Mouse (Mus musculus) embryo, embryonic 11 days (tissue): Measurements from ENCODE around the gene Patl2.

Experiments
- DNase-seq: peaks from one replicate; pipeline ENCODE4 v3.0.0-alpha.2; 2015

The Patl2 gene

DNA sequence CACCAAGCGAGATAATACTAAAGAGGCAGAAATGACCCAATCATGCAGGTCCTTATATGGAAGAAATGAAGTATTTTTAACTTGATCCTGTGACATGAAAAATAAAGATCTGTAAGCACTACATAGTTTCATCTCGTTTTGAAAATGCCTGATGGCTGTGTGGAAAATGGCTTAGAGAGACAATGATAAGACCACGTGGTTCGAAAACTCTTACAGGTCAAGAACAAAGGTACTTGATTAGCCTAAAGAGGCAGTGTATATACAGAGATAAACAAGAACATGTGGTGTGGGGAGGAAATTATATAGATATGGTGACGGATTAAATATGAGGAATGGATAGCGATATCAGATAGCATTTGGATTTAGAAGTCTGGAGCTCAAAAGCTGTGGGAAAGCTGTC is 14.7 kb downstream of the Patl2 start:
- no peak for DNase-seq

DNA sequence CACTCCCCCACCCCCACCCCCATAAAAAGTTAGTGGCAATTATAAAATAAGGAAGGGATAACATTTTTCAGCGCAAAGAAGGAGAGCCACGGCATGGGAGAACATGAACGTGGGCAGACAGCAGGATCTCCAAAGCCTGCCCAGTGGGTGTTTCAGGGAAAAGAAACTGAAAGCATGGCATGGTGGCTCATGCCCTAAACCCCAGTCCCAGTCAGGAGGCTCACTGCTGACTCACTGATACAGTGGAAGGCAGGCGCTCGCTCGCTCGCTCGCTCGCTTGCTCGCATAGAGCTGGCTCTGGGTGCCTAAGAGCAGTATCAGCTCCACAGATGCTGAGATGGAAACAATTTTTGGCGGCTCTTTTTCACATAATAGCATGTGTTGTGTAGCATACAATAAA is 21.7 kb downstream of the Patl2 start:
- DNase-seq = no peak

DNA sequence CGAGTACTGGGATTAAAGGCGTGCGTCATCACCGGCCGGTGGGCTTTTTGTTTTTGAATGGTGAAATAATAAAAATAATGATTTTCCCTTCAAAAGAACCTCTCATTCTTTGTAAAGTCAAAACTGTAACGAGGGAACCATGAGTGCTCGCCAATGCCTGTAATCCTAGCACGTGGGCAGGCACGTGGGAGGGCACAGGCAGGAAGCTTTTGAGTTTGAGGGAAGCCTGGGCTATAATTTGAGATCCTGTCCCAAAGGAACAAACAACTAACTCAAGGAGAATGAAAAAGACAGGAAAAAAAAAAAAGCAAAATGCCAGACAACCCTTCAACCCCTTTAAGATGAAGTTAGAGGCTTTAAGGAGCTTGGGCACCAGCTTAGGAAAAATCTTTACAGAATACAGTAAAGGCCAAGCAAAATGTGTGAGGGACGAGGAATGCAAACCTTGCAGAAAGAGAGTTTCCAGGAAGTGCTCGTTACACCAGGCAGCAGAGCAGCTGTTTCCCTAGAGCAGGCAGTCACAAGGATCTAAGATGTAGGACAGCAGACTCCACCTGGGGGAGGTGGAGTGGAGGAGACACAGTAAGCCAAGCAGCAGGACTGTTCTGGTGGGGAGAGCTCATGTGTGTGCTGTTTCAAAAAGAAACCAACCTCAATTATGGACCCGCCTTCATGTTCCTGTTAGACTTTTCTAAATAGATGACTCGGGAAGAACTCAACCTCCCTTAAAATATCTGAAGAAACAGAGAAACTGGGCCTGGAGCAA is 22.4 kb downstream of the Patl2 start:
- DNase-seq = no peak

DNA sequence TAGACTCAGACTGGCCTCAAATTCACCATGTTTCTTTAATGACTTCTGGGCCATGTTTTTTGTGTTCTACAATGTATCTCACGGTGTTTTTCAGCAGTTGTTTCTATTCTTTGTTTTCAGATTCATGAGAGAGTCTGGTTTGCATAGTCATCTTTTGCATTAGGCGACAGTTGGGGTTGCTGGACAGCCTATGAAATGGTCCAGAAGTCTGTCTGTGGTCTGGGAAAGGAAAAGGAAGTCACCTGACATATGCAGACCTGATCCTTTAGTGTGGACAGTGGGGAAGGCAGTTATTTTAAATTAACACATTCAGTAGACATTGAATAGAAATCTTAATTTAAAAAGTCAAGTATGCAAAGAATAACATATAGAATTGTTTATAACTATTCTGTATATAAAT is 23.5 kb downstream of the Patl2 start:
- DNase-seq = no peak

DNA sequence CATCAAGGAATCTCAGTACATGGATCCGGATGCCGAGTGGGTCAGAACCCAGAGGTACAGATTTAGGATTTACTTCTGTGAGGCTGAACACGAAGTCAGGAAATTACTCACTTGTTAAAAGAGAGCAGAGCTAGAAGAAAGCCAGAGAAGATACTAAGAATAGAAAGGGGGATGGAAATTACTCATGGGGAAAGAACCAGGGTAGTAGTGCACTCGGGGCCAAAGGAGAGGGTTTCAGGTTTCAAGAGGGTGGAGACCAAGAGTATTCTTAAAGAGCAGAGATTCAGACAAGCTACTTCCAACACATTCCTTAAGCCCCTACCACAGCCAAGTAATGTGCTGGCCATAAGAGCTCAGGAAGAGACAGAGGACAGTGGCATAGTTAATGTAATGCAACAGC is 24.4 kb downstream of the Patl2 start:
- no peak for DNase-seq

DNA sequence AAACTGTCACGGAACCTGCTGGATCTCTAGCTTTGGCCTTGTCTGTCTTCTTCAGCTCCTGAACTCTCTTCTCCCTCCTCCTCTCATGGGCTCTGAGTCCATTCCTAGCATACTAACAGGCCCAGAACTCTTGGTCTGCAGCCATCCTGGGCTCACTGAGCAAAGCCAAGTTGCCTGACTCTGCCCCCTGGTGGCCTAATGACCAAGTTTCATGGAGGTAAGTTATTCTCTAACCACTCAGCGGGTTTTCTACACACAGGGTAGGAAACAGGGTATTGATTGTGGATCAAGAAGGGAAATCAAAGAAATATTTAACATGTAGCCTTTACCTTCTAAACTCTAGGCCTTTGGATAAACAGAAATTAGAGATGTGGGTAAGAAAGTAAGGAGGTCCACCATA is 25.3 kb downstream of the Patl2 start, which contains the start of gene Trim69:
Gene Trim69 (plus strand): TSS at position 21 of the 400 bp plus-strand sequence.
- peak; percentile 89 for DNase-seq

DNA sequence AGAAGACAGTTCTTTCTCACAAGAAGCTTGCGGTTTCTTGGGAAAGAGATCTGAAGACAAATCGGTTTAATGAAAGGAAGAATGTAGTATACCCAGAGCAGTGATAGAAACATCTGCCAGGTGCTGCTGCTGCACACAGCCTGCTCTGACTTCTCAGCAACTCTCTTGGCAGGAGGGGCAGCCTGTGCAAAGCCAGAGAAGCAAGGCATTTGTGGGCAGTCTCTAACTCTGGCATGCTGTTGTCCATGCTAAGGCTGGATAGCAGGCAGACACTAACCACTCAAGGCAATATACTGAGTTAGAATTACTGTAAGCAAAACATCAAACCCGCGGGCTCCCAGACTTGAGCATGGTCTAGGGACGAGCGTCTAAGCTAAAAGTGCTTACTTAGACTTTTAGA is 26.3 kb downstream of the Patl2 start:
- DNase-seq = no peak

DNA sequence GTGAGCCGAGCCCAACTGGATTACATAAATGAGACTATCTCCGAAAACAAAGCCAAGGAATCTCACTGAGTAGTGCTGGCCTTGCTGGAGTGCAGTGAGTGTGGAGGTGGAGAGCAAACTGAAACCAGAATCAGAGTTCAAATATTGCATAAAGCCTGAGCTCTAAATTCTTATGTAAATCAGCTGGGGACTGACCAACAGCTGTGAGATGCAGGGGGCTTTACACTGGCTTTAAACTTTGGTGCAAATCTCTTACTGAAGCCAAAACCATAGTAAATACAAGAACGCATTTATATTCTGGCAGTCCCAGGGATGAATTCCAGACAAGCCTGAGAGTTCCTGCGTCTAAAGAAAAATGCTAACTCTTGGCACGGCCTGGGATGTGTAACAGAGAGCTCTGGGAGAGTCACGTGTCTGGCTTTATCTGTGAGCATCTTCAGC is 27.6 kb downstream of the Patl2 start:
- DNase-seq = no peak

DNA sequence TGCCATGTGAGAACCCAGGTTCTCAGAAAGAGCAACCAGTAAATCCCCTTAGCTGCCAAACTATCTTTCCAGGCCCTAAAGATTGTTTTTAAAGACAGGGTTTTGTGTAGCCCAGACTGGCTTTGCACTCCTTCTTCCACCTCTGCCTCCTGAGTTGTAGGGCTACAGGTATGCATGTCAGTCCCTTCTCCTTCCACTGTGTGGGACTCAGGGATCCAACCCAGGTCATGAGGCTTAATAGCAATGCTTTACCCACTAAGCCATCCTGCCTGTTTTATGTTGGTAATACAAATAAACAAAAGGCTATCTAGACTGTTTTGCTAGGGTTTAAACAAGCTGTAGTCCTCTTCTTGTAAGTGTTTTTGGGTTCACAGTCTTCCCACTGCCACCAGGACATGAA is 28.4 kb downstream of the Patl2 start:
- DNase-seq = no peak

DNA sequence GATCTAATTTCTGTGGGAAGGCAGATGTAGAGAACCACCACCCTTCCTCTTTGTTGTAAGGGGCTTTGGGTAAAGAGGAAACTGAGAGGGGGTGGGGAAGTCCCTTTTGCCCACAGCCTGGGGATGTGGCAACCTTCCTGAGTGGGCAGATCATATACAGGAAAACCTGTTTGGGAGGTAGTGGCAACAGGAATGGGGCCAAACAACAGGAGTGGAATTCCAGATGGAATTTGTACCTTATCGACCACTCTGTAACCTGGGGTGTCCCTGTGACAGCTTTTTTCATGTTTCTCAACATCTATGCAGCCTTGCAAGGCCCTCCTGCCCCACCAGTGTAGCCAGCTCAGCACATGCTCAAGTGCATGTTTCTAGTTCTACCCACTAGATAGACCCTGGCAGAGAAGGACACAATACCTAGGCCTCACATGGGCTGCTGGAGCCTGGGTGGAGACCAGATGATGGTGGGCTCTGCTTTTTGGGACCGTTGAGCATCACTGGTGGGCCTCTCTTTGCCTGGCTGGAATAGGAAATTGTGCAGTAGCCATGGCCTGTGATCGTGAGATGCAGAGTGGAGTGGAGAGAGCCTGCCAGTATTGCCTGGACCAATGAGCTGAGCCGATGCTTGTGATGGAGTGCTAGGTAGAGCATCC is 29.8 kb downstream of the Patl2 start:
- no peak for DNase-seq

DNA sequence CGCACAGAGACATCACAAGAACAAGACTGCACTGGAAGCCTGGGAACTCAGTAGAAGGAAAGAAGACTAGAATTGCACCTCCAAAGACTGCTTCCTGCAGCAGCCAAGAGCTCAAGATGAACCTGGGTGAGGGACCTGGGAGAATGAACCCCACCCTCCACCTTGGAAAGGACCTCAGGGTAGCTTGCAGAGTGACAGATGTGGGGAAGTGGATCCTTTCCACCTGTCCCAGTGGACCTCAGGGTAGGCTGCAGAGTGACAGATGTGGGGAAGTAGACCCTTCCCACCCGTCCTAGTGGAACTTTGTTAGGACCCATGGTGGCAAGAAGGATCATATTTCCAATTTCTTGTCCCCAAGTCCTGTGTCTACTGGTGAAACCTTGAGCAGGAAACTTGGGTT is 30.7 kb downstream of the Patl2 start:
- no peak for DNase-seq

DNA sequence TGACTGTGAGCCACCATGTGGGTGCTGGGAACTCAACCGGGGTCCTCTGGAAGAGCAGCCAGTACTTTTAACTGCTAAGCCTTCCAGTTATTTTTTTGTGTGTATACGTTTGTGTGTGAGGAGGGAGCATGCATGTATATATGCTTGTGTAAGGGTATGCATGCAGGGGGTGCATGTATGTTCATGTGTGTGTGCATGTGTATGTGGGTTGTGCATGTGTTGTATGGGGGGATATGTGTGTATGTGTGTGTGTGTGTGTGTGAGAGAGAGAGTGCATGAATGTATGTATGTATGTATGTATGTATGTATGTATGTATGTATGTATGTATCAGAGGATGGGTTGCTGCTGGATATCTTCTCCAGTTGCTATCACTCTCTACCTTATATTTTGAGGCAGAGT is 31.5 kb downstream of the Patl2 start:
- no peak for DNase-seq

DNA sequence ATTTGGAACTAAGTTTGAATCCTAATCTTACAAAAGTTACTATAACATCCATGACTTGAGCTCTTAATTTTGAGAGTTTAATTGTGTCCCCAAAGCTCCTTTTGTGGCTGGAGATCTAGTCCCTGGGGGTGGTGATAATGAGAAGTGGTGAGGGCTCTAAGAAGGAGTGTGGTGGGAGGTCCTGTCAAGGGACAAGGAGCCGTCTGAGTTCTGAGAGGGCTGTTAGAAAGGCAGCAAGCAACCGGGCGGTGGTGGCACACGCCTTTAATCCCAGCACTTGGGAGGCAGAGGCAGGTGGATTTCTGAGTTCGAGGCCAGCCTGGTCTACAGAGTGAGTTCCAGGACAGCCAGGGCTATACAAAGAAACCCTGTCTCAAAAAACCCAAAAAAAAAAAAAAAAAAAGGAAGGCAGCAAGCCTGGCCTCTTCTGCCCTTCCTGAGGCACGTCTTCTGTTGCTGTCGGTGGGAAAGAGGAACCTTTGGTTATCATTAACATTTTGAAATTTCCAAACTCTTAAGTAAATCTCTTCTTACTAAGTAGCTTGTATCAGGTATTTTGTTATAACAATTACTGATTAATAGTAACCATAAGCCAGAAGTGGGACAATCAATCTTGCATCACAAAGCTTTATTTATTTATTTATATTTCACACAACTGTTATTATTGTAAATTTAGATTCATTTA is 32.2 kb downstream of the Patl2 start:
- DNase-seq = no peak

DNA sequence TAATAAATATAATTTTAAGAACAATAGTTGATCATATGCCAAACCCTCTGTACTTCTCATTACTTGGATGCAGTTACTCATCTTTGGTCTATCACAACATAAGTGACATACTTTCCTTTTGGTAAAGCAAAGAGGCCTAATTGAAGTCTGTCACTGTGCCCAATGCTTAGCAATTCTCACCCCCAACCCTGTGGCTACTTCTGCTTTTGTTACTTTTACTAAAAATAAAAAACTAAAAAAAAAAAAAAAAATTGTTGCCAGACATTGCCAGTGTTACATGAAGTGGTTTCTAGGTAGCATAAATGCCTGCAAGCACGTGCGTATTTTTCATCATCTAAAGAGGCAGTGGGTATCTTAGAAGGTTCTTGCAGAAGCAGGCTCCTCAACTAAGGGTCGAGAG is 33.1 kb downstream of the Patl2 start:
- DNase-seq = no peak

DNA sequence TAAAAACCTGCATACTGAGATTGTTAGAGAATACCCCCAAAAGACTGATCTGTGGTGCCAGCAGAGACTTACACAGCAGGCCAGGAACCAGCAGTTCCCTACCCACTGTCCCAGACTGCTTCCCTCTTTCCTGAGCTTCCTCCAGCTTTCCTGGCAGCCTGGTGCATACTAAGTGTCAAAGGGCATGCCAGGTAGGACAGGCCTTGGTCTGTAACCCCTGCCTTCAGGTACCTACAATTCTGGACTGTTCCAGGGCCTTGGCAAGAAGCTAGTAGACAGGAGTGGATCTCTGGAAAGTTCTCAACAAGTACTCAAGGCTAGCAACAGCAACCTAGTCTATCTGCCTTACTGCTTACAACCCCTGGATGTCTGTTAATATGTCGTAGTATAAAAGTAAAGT is 34.8 kb downstream of the Patl2 start:
- no peak for DNase-seq

DNA sequence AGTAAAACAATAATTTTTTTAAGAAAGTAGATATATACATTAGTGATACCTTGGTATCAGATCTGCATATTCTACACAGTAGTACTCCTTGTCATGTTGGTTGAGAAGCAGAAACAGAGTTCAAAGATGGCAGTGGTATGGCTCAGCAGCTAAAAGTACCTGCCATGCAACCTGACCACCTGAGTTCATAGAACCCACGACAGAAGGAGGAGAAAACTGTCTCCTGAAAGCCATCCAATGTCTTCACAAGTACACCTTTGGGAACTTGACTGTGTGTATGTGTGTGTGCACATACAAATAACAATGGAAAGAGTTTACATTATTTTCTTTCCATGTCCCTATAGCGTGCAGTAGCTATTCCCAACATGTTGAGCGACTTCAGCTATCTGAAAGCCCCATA is 36.3 kb downstream of the Patl2 start:
- DNase-seq = no peak

DNA sequence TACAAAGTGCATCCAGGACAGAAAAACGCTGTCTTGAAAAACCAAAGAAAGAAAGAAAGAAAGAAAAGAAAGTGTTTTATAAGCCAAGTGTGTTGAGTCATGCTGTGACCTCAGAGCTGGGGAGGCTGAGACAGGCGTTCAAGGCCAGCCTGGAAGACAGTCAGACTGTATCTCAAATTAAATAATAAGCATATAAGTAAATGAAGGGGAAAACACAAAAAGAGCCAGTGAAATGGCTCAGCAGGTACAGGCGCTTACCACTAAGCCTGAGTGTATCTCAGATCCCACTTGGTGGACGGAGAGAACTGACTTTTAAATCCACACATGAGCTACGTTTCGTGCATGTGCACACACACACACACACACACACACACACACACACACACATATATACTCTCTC is 36.7 kb downstream of the Patl2 start:
- DNase-seq = no peak

DNA sequence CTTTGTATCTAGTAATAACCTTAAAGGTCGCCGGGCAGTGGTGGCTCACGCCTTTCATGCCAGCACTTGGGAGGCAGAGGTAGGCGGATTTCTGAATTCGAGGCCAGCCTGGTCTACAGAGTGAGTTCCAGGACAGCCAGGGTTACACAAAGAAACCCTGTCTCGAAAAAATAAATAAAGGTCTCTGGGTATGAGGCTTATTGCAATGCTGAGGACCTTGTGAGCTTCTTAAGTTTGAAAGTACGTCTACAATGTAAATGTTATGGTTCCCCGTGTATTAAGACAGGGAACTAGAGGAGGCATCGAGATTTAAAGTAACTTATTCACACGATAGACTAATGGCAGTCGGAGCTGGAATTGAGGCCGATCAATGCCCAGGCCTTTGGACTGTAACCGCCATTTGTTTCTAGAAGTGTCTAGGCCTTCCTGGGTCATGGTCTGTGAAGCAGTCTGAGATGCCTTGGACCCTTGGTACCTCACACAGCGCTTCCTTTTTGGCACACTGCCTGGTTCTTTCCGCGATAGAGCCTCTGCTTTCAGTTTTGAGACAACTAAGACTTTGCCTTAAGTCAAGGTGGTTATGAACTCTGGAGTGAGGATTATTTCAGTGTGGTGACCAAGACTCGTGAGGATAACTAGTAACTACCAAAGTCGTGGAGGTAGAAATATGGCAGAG is 37.6 kb downstream of the Patl2 start:
- peak; percentile 27 for DNase-seq

DNA sequence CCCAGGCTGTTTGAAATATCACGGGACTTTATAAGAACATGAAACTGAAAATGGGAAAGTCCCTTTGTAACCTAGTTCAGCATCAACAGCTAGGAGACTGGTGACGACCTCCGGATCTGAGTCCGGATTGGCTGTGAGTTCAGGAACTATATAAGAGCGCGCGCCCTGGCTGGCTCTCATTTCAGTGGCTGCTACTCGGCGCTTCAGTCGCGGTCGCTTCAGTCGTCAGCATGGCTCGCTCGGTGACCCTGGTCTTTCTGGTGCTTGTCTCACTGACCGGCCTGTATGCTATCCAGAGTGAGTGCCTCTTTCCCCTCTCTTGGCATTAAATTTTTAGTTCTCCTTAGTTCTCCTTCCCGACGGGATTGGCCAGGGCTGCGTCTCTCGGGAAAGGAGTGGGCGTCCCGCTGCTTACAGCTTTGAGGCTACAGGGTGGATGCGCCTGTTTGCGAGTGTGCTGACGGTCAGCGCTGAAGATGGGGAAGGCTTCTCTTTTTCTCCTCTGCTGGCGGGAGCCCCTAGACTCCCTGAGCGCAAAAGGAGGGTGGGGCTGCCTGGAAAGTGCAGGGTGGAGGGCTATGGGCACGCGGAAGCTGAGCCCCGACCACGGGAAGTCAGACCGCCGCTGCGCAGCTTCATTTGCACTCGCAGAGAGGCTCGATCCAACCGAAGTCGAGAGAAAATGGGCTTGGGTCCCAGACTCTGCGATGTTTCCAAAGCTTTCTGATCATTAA is 38.3 kb downstream of the Patl2 start, which contains the start of gene B2m:
Gene B2m (plus strand): TSS at position 179 of the 734 bp plus-strand sequence.
- peak; percentile 95 for DNase-seq

DNA sequence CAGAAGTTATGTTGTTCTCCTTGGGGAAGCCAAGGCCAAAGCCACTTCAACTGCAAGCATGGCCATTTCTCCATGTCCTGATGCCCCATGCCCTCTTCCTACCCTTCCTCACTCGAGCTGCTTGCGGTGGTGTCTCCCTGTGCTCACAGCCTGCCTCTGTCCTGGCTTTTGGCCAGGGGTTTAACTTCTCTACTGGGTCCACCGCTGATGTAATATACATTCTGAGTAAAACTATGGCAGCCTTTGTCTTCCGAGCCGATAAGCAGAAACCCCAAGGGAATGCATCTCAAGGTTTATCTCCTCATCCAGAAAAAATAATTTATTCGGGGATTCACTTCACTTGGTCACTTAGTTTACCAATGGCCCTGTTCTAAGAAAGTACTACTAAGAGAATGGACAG is 39.3 kb downstream of the Patl2 start:
- DNase-seq = no peak

DNA sequence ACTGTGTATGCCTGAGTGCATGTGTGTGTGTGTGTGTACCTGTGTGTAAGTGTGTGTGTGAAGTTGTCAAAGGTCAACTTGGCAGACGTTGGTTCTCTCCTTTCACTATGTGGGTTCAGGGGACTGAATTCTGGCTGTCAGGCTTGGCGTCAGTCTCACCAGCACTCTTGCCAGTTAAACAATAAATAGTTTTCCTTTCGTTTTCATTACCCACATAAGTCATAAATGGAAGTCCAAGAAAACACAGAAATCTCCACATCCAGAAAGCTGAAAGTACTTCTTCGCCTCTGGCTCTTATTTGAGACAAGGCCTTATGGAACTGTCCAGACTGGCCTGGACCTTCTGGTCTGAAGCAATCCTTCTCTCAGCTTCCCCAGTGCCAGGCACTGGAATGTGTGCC is 40.2 kb downstream of the Patl2 start:
- no peak for DNase-seq

DNA sequence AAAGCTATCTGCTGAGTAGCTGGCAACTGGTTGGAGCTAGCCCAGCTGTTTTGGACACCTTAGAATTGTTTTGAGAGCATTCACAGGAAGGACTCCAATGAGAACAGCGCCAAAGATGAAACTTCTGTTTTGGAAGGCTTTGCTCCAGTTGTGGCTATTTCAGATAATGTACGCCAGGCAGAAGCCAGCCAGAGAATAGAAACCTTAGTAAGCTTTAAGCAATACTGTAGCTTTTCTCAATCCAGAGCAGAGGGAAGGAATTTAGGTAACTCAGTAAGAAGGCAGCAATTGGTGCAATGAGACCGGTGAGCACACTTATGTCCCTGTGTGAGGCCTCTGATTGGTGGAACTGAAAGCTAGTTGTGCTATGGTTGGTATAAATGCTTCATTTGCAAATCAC is 42.9 kb downstream of the Patl2 start:
- no peak for DNase-seq
